Mouse (Mus musculus) MEL-GATA-1-ER (cell line): Measurements from ENCODE around the gene Hadha.

Experiments
- DNase-seq: peaks from one replicate; pipeline ENCODE4 v3.0.0-alpha.2; 2012; ENCODE audit warnings: low read depth; ENCODE audit errors: extremely low read depth

Gene Hadha

GRCm38 (mm10) chr5:30154013-30154412 lies 949 bp downstream of the Hadha start:
- DNase-seq, result no peak

DNA sequence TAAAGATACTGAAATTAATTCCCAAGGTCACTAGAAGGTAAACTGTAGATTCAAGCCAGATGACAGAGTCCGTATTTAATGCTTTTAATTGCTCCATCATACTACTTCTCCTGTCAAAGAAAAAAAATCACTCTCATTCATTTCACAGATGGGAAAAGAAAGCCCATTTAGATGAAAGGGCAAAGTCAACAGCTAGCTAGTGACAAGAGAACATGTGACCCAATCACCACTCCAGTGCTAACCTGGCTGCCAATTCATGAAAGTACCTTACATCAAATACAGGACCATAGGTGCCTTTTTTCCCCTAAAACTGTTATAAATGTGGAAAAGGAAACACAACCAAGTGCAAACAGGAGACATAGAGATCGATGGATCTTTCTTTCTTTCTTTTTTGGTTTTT lies 1.7 kb downstream of the Hadha start:
- no peak for DNase-seq

- DNase-seq, result no peak
Observed at GRCm38 (mm10) chr5:30152413-30152812, 2.5 kb downstream of the Hadha start.

DNA sequence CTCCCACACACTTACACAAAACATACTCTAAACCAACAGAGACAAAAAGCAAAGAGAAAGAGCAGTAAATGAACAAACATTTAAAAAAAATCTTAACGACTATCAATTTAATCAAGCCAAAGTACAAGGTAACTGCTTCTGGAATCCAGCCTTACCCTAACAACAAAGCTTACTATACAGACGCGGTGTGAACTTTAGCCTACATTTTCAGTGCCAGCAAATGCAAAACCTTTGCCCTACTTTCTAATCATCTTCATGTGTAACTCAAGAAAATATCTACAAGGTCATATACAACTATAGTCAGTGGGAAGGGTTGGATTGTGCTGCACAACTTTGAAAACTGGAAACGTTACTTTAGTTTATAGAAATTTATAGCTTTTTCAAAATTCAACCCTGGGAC lies 3.0 kb downstream of the Hadha start:
- no peak for DNase-seq

GRCm38 (mm10) chr5:30148133-30148920 lies 6.6 kb downstream of the Hadha start:
- DNase-seq, result no peak

GRCm38 (mm10) chr5:30146526-30146925 lies 8.4 kb downstream of the Hadha start:
- DNase-seq, result no peak

DNA sequence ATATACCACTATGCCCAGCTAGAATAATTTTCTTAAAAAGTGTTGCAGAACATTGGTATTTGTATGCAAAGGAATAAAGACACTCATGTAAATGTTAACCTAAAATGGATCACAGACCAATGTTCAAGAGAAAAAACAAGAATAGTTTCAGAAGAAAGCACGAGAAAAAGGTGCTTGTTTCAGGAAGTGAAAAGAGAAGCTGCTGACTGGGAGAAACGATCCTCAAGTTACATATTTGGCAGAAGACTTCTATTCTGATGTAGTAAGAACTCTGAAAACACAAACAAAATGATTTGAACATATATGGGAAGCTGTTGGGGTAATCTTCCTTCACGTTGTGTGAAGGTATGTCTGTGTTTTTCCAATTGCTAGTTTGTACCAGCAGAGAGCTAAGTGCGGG lies 16.8 kb downstream of the Hadha start:
- DNase-seq, result no peak

GRCm38 (mm10) chr5:30137271-30137670 lies 17.7 kb downstream of the Hadha start:
- DNase-seq, result no peak

DNA sequence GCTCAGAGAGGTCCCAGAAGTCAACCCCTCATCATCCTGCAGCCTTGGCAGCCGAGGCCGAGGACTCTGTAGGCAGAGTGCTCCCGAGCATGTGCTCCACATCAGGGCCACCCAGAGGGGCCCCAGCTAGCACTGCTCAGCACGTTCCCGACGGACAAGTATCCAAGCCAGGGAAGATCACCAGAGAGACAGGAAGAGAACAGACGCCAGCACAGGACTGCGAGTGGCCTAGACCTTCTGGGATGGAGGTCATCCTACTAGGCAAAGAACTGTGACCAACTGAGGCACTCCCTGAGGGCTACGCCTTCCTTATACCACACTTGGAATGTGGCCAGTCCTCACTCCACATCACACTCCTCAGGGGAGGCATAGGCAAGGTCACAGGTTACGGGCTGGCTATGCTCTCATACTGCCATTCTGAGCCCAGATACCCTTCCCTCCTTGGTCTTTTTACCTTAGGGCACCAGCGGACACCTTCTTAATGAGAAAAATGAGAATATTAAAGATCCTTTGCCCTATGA lies 19.2 kb downstream of the Hadha start:
- no peak for DNase-seq

- DNase-seq, result no peak
Observed at GRCm38 (mm10) chr5:30132173-30132572, 22.8 kb downstream of the Hadha start.

DNA sequence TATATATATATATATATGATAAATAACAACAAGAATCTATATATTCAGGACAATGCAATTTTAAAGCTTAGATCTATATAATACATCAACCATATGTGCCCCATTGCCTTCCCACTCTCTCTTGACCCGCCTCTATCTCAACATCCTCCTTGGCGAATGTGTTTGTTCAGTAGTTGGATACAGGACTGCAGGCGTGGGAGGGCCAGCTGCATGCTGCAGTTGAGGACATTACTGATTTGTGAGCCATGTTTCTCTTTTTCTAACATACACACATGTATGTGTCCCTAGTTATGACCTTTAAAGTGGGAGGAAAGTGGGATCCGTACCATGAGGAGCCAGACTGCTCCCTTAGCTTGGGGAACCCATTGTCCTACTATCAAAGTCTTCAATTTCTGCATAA lies 23.7 kb downstream of the Hadha start:
- no peak for DNase-seq

DNA sequence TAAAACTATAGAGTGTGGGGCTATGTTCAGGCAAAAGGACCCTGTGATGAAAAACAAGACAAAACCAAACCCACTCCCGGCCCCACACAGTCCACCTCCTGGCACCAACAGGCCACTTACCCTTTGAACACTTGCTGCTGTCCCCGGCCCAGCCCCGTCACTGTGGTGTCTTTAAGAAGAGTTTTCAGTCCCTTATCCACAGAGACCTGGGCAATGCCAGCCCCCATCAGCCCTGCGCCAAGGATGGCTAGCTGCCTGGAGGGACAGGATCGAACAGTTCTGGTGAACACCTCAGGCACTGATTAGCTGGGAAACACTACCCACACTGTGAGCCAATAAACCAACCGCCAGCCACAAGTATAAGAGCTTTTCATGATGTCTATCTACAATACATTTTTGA lies 26.3 kb downstream of the Hadha start:
- no peak for DNase-seq

DNA sequence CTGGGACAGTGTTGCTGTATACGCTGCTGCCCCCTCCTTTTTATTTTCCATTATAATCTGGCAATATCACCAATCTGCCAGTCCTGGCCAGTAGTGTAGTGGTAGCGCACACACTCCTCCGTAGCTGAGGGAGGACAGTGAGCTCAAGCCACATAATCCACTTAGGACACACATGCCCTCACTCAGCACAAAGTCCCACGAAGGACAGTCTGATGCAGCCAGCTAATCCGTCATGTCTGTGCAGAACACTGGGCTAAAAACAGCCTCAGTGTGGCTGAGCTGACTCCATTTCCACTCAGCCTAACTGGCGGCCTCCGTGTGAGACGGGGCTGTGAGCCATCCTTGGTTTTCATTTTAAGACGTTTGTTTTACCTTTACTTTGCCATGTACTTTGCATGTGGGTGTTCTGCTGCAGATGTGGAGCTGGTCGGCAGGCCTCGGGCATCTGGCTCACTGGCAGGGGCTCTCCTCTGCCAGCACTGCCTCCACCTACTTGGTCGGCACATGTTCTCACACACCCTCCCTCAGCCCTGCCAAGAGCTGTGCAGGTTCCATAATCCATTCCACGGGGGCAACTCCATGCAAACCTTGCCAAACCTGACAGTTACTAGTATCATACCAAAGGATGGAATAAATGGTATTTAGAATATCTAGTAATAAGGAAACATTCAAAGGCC lies 26.9 kb downstream of the Hadha start:
- no peak for DNase-seq

- DNase-seq, result no peak
Observed at GRCm38 (mm10) chr5:30126756-30127155, 28.2 kb downstream of the Hadha start.

DNA sequence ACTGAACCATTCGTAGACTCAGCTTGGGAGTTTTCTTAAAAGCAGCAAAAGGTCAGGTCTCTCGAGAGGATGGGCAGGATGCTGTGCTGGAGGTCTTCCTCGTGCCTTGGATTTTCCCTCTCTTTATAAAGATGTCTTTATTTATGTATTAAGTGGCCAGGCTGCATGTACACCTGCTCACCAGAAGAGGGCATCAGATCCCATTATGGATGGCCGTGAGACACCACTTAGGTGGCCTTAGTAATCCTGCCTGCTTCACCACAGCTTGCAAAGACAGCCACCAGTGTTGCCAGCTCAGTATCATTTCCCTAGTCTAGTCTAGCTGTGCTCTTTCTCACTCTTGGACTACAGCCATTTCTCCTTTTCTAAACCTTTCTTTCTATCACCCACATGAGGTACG lies 29.4 kb downstream of the Hadha start:
- DNase-seq, result peak; percentile 38

DNA sequence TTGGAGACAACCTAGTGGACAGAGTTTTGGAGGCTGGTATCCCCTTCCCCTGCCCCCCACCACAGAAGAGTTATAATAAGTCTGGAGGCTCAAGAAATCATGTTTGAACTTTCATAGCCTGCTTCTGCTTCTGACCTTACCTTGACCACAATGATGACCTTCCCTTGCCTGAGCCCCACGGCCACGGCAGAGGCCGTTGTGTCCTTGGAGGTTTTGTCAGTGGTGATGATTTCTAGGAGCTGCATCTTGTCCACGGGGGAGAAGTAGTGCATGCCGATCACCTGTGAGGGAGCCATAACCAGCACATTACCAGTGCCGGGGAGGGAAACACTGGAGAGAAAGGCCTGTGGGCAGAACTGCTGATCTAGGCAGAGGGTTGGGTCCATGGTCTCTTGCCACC lies 32.5 kb downstream of the Hadha start:
- DNase-seq, result no peak

GRCm38 (mm10) chr5:30120106-30120505 lies 34.9 kb downstream of the Hadha start:
- no peak for DNase-seq

DNA sequence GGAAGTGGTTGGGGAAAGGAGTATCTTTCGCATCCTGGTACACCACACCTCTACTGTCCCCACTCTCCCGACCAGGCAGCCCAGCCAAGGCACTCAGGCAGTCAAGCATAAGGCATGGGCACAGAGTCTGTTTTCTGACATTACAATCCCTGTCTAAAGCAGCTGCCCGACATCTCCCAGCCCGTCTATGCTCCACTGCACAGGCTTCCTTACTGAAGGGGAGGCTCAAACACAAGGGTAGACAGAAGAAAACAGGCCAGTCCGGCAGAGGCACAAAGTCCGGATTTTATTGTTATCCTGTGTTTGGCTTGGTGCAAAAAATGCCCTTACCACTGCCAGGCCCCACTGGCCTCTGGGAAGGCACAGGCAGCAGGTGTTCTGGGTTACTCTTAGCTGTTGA lies 35.8 kb downstream of the Hadha start:
- DNase-seq, result no peak

GRCm38 (mm10) chr5:30118018-30118417 lies 36.9 kb downstream of the Hadha start:
- DNase-seq, result no peak

GRCm38 (mm10) chr5:30115718-30116117 lies 39.2 kb downstream of the Hadha start:
- DNase-seq, result no peak

DNA sequence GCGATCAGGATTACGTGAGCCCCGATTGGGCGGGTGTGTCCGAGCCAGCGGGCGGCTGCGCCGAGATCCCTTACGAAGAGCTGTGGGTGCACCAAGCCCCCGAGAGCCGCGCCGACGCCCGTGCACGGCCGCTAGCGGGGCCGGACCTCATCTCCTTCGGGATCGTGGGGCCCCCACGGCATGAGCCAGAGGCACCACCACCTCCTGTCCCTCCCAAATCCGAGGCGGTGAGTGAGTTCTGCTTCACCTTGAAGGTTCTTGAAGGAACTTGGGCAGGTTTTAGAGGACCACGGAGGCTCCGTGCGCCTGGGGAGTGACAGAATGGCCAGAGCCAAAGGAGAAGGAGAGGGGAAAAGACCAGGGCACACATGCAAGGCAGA lies 40.2 kb downstream of the Hadha start:
- DNase-seq, result no peak

GRCm38 (mm10) chr5:30113881-30114760 lies 40.8 kb downstream of the Hadha start:
- DNase-seq, result no peak
